Mouse (Mus musculus) embryonic fibroblast, embryonic 13.5 days (primary cell): ENCODE results near the gene Lamc2. TPM values are rescaled to one million over a fixed set of nuclear protein-coding genes. Genes with fewer than 3 reads are reported as not detected.

Experiments
- H3K27ac ChIP-seq: 2 replicates; pipeline ENCODE4 v1.5.1; 2012; ENCODE audit warnings: low read length, control low read depth, inconsistent platforms; ENCODE audit not compliant: insufficient read depth
- H3K4me1 ChIP-seq: 2 replicates; pipeline ENCODE4 v1.6.1; 2011; ENCODE audit warnings: low read length; ENCODE audit not compliant: control insufficient read depth, insufficient read depth
- H3K4me3 ChIP-seq: 2 replicates; pipeline ENCODE4 v1.5.1; 2011; ENCODE audit warnings: mild to moderate bottlenecking, control low read depth, low read length; ENCODE audit not compliant: insufficient read depth
- CTCF ChIP-seq: IDR thresholded peaks from 2 replicates; pipeline ENCODE4 v1.5.1; 2011; ENCODE audit warnings: mild to moderate bottlenecking, control low read depth, low read length, moderate library complexity, borderline replicate concordance; ENCODE audit not compliant: insufficient read depth
- POLR2A ChIP-seq: IDR thresholded peaks from 2 replicates; pipeline ENCODE4 v1.6.1; 2011; ENCODE audit warnings: low read depth, mild to moderate bottlenecking, control low read depth, low read length, moderate library complexity
- polyA plus RNA-seq: library from polyadenylated mRNA; stranded (reverse); fragments of >200 nt; gene quantifications from 2 replicates; pipeline ENCODE4 v1.2.4, GENCODE M21; 2011; ENCODE audit warnings: low read depth; ENCODE audit not compliant: missing spikeins, insufficient read length

Lamc2 gene
- polyA plus RNA-seq, 1 experiment = 3.3 TPM

DNA sequence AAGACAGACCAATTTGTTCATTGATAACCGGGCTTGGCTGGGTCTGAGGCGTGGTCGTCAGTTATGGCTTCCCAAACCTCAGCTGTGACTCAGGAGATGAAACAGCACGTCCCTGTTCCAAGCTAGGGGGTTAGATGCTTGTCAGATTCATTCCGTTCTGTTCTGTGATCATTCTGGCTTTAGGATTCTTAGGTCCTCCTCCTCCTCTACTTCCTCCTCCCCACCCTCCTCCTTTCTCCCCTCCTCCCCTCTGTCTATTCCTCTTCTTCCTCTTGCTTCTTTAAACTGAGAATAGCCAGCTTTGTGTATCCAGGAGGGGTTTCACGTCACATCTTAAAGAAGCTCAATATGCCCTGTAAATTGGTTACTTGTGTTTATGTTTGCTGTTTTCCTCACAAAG lies 65.7 kb downstream of the Lamc2 start:
- no peak for TF ChIP-seq POLR2A
- TF ChIP-seq CTCF = no peak
- peaks cover 4% of the 10 kb centered on the region; the same call in 1 of the 2 replicates for H3K4me1 ChIP-seq

DNA sequence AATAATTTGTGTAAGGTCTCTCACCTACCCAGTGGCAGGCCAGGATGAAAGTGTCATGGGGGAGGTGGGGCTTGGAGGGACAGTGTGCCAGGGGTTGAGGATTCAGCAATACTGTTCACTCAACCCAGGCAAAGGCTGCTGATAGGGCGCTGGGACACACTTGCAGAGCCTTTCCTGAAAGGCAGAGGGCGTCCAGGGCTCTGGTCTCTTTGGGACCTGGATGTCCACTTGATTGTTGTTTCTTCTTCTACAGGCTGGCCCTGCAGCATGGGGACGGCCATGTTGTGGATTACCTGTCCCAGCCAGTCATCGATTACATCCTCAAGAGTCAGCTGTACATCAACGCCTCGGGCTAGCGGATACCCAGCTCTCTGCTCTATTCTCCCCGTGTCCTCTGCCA lies 70.9 kb downstream of the Lamc2 start:
- Histone ChIP-seq H3K4me3 (no peak overlapping the region), H3K27ac (no peak overlapping the region), H3K4me1 (peaks cover 3% of the 10 kb centered on the region)
- TF ChIP-seq CTCF = no peak
- no peak for TF ChIP-seq POLR2A

More for the DNA sequence above, 65.7 kb downstream of the Lamc2 start:
- Histone ChIP-seq H3K4me3 (no peak overlapping the region), H3K27ac (peak overlapping the region; percentile 0; the same call in 1 of the 2 replicates)

DNA sequence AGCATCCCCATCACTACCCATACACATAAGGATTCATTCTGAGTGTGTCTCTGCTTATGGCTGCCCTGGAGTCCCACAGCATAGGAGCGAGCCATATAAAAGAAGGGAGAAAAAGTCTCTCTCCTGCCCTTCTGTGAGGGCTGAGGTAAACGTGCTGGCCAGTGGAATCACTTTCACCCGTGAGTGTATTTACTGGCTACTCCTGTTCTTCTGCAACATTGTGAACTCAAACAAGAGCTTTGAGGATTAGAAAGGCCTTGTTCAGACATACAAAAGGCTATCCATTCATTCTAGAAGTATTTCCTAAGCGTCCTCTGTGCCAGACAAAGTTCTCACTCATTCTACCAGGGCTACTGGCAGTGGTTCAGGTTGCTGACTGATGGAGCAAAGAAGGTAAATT lies 74.7 kb downstream of the Lamc2 start:
- peak overlapping the region; percentile 35; the same call in 1 of the 2 replicates for H3K27ac ChIP-seq
- H3K4me3 ChIP-seq = no peak overlapping the region
- H3K4me1 ChIP-seq = peaks cover 3% of the 10 kb centered on the region
- TF ChIP-seq CTCF = no peak
- TF ChIP-seq POLR2A = no peak

DNA sequence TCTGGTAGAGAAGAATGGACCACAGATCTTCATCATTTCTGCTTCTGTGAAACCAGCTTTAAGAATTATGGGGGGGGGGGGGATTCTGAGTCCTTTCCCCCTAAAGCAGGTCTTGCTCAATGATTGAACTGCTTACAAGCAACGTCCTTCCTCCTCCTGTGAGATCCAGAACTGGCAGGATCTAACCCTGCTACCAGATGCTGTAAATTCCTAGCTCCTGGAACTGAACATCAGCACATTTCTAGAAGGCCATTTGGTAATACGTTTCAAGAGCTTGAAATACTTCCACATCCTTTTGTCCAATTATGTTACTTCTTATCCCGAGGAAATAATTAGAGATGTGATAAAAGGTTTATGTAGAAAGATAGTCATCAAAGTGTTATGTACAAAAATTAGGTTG lies 76.4 kb downstream of the Lamc2 start:
- Histone ChIP-seq H3K4me1 (peaks cover 3% of the 10 kb centered on the region), H3K27ac (no peak overlapping the region), H3K4me3 (no peak overlapping the region)
- TF ChIP-seq CTCF (no peak), POLR2A (no peak)

DNA sequence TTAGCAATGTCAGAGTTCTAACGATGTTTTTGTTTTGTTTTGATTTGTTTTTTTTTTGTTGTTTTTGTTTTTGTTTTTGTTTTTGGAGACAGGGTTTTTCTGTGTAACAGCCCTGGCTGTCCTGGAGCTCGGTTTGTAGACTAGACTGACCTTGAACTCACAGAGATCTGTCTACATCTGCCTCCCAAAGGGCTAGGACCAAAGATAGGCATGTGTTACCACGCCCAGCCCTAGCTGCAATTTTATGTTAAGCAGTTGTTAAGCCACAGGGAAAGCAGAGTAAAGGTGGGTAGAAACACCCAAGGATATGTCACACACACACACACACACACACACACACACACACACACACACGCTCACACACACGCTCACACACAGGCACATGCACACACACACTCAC lies 76.9 kb downstream of the Lamc2 start:
- Histone ChIP-seq H3K27ac (no peak overlapping the region), H3K4me3 (no peak overlapping the region), H3K4me1 (peaks cover 3% of the 10 kb centered on the region)
- TF ChIP-seq POLR2A = no peak
- TF ChIP-seq CTCF = peak; percentile 28; the same call in 1 of the 2 replicates

DNA sequence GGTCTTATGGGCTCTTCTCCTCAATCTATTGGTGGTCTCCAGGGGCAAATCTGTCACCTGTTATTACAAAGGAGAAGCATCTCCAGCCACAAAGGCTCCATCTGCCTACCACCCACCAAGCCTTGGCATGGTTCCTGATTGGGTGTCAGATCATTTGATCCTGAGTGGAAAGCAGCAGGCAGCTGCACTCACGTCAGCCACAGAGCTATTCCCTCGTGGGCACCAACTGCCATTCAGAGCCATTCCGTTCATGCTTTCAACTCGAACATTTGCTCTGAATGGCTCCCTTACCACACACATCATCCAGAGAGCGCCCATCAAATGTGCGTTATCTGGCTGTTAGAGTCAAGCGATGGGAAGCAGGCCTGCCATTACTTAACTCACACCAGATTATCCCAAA lies 78.4 kb downstream of the Lamc2 start:
- peaks cover 3% of the 10 kb centered on the region for H3K4me1 ChIP-seq
- TF ChIP-seq CTCF (no peak), POLR2A (no peak)
- H3K4me3 ChIP-seq = no peak overlapping the region
- no peak overlapping the region for H3K27ac ChIP-seq

DNA sequence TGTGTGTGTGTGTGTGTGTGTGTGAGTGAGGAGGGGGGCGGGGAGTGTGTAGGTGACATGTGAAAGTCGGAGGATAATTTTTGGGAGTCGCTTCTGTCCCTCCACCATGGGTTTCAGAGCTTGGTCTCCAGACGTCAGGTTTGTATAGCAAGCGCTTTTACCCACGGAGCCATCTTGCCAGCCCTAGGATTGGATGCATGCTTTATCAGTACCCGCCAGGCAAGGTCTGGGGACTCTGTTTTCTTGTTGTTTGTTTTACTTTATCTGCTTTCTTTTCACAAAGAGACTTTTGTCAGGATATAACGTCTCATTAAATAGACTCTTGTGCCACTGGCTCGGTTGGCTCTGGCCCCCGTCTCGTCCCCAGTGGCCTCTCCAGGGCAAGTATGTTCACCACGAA lies 81.4 kb downstream of the Lamc2 start:
- H3K27ac ChIP-seq = no peak overlapping the region

DNA sequence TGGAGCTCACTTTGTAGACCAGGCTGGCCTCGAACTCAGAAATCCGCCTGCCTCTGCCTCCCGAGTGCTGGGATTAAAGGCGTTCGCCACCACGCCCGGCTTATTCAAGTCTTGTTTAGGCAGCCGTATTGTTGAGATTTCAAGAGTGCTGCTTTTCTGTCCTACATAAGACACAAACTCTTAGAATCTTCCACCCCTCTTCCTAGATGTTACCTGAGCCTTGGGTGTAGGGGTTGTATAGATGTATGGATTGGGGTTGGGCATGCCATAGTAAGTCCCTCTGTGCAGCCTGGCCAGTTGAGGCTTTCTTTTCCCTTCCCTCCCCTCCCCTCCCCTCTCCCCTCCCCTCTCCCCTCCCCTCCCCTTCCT lies 83.1 kb downstream of the Lamc2 start:
- H3K4me1 ChIP-seq = peaks cover 7% of the 10 kb centered on the region
- no peak overlapping the region for H3K27ac ChIP-seq
- TF ChIP-seq CTCF (no peak), POLR2A (no peak)
- no peak overlapping the region for H3K4me3 ChIP-seq

More for the DNA sequence above, 81.4 kb downstream of the Lamc2 start:
- Histone ChIP-seq H3K4me1 (peaks cover 3% of the 10 kb centered on the region), H3K4me3 (no peak overlapping the region)
- TF ChIP-seq CTCF = no peak
- TF ChIP-seq POLR2A = no peak

DNA sequence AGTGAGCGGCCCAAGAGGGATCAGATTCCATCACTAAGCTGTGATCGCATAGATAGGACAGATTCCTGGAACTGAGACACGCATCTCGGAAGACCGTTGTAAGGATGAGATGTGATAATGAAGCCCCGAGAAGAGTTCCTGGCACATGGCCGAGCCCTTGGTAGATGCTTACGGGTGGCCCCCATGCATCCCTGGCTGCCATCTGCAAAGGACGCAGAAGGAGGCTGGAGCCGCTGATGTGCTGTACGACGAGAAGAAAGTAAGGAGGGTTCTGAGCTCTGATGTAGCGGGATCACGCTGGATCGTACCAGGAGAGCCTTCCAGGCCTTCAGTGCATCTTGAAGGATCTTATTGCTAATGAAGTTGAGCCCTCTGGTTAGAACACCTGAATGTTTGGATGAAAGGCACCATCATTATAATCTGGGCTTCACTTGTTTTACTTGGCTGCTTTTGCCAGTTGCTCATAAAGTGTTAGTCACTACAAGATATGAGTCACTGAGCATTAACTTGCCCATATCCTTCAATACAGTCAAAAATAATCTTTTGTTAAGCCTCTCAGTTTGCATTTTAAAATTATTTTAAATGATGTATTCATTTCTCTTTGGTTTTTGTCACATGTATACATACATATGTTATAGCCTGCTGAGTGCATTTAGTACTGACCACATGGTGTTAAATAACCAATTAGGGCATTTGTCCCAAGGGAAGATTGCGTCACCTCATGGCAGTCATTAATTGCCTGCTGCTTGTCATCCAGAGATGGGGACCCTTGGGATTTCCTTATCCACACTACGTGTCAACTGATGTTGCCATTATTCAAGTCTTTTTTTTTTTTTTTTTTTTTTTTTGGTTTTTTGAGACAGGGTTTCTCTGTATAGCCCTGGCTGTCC lies 83.7 kb downstream of the Lamc2 start:
- Histone ChIP-seq H3K4me1 (peaks cover 9% of the 10 kb centered on the region), H3K27ac (peak overlapping the region; percentile 55; the same call in 1 of the 2 replicates), H3K4me3 (no peak overlapping the region)
- TF ChIP-seq POLR2A (no peak), CTCF (no peak)

DNA sequence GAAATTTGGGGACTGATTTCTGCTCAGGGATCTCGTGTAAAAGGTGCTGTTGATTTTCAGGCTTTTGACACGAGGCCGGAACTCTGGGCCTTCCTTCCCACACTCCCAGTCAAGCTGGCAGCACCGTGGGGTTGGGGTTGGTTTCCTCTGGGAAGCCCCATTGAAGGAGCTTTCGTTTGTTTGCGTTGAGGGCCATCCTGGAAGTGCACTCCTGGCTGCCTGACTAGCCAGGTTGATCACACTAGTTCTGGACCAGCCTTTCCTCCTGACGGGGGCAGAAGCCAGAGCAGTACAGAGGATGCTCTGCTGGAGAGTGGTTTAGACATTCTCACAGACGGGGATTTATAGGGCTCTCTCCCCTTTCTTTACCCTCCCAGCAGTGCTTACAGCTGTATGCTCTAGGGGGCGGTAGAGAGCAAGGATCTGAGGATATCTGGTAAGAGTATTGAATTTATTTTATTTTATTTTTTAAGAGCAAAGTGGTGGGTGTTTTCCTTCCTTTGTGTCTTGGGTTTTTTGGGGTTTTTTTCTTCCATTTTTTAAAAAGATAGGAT lies 84.8 kb downstream of the Lamc2 start:
- peaks cover 9% of the 10 kb centered on the region for H3K4me1 ChIP-seq
- H3K4me3 ChIP-seq = no peak overlapping the region
- TF ChIP-seq POLR2A (no peak), CTCF (no peak)
- peak overlapping the region; percentile 35; the same call in 1 of the 2 replicates for H3K27ac ChIP-seq
